Mouse (Mus musculus): Measurements from ENCODE around the gene Bicra. TPM values are rescaled to one million over a fixed set of nuclear protein-coding genes. Genes with fewer than 3 reads are reported as not detected.
A peak's percentile ranks its signal among the peaks of the same experiment; 100 is the strongest.

The Bicra gene
- polyA plus RNA-seq, 1 experiment from 2014 or later, result 5.0 TPM

- no peak for ATAC-seq (ENCODE audit: insufficient number of reproducible peaks, insufficient read depth, low FRiP score, low read depth)
- H3K27me3 ChIP-seq (ENCODE audit: control insufficient read depth, insufficient read depth, low read length), result no peaks in the 10 kb centered on the region
- no peaks in the 10 kb centered on the region for H3K9me3 ChIP-seq (ENCODE audit: control insufficient read depth, low read length)
- peaks cover 11% of the 10 kb centered on the region; the same call in 1 of the 2 replicates for H3K36me3 ChIP-seq (ENCODE audit: control insufficient read depth, insufficient read depth, low read length)
- 67% methylated on average over 4 of the region's 4 CpGs for WGBS
- H3K4me2 ChIP-seq (ENCODE audit: low read length), result no peak overlapping the region
- H3K27ac ChIP-seq (replicated peaks in 1 of 2; ENCODE audit: control insufficient read depth in 1 of 2, insufficient read depth in 1 of 2, low read depth in 2 of 2, low read length in 2 of 2), result no peak overlapping the region
- peaks cover 10 to 29% of the 10 kb centered on the region in 2 experiments for H3K4me1 ChIP-seq (ENCODE audit: control insufficient read depth in 2 of 2, insufficient read depth in 2 of 2, low read length in 2 of 2)
- no peak overlapping the region for H3K4me3 ChIP-seq (ENCODE audit: control insufficient read depth in 1 of 2, insufficient read depth in 1 of 2, low read depth in 1 of 2, low read length in 2 of 2)
- no peak overlapping the region for H3K9ac ChIP-seq (ENCODE audit: low read length)
These were observed 44.7 kb downstream of the Bicra start for GRCm38 (mm10) chr7:16003032-16003431.

GRCm38 (mm10) chr7:16002171-16002570 lies 45.5 kb downstream of the Bicra start:
- WGBS, result 62% methylated on average over 5 of the region's 5 CpGs
- peak overlapping the region; percentile 50 to 64 for H3K27ac ChIP-seq (replicated peaks in 1 of 2; ENCODE audit: control insufficient read depth in 1 of 2, insufficient read depth in 1 of 2, low read depth in 2 of 2, low read length in 2 of 2)
- H3K4me1 ChIP-seq (ENCODE audit: control insufficient read depth in 2 of 2, insufficient read depth in 2 of 2, low read length in 2 of 2), result peaks cover 10 to 29% of the 10 kb centered on the region in 2 experiments
- ATAC-seq (ENCODE audit: insufficient number of reproducible peaks, insufficient read depth, low FRiP score, low read depth), result peak; percentile 28; the same call in 1 of the 2 replicates
- no peaks in the 10 kb centered on the region for H3K9me3 ChIP-seq (ENCODE audit: control insufficient read depth, low read length)
- H3K4me3 ChIP-seq (ENCODE audit: control insufficient read depth in 1 of 2, insufficient read depth in 1 of 2, low read depth in 1 of 2, low read length in 2 of 2), result no peak overlapping the region
- no peaks in the 10 kb centered on the region for H3K27me3 ChIP-seq (ENCODE audit: control insufficient read depth, insufficient read depth, low read length)
- H3K4me2 ChIP-seq (ENCODE audit: low read length), result no peak overlapping the region
- peak overlapping the region; percentile 11; the same call in 1 of the 2 replicates for H3K9ac ChIP-seq (ENCODE audit: low read length)
- peaks cover 19% of the 10 kb centered on the region for H3K36me3 ChIP-seq (ENCODE audit: control insufficient read depth, insufficient read depth, low read length)

DNA sequence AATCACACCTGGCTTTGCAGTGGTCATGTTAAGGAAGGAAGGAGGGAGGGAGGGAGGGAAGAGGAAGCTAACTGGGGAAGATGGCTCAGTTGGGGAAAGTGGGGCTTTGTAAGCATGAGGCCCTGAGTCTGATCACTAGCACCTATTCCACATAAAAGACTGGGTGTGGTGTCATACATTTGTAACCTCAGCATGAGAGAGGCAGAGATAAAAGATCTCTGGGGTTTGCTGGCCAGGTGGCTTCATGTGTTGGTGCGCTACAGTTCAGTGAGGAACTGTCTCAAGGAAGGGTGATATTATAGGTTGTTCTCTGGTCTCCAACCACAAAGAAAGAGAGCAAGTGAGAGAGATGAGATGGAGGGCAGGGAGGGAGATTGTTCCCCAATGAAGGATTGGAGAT lies 46.0 kb downstream of the Bicra start:
- Histone ChIP-seq H3K36me3 (ENCODE audit: control insufficient read depth, insufficient read depth, low read length) (peaks cover 24% of the 10 kb centered on the region), H3K27ac (replicated peaks in 1 of 2; ENCODE audit: control insufficient read depth in 1 of 2, insufficient read depth in 1 of 2, low read depth in 2 of 2, low read length in 2 of 2) (peak overlapping the region; percentile 50 to 64; a peak in 3 of 4 replicates), H3K27me3 (ENCODE audit: control insufficient read depth, insufficient read depth, low read length) (no peaks in the 10 kb centered on the region), H3K4me2 (ENCODE audit: low read length) (no peak overlapping the region), H3K4me3 (ENCODE audit: control insufficient read depth in 1 of 2, insufficient read depth in 1 of 2, low read depth in 1 of 2, low read length in 2 of 2) (no peak overlapping the region), H3K9me3 (ENCODE audit: control insufficient read depth, low read length) (no peaks in the 10 kb centered on the region), H3K4me1 (ENCODE audit: control insufficient read depth in 2 of 2, insufficient read depth in 2 of 2, low read length in 2 of 2) (peaks cover 10 to 29% of the 10 kb centered on the region in 2 experiments), H3K9ac (ENCODE audit: low read length) (peak overlapping the region; percentile 11; the same call in 1 of the 2 replicates)
- 100% methylated on average over 1 of the region's 1 CpGs for WGBS
- ATAC-seq (ENCODE audit: insufficient number of reproducible peaks, insufficient read depth, low FRiP score, low read depth), result no peak

GRCm38 (mm10) chr7:15993789-15994188 lies 53.9 kb downstream of the Bicra start:
- no peak overlapping the region for H3K9ac ChIP-seq (ENCODE audit: low read length)
- peaks cover 91% of the 10 kb centered on the region for H3K36me3 ChIP-seq (ENCODE audit: control insufficient read depth, insufficient read depth, low read length)
- no peak overlapping the region for H3K27ac ChIP-seq (replicated peaks in 1 of 2; ENCODE audit: control insufficient read depth in 1 of 2, insufficient read depth in 1 of 2, low read depth in 2 of 2, low read length in 2 of 2)
- H3K4me3 ChIP-seq (ENCODE audit: control insufficient read depth in 1 of 2, insufficient read depth in 1 of 2, low read depth in 1 of 2, low read length in 2 of 2), result no peak overlapping the region
- 91% methylated on average over 4 of the region's 4 CpGs for WGBS
- H3K4me1 ChIP-seq (ENCODE audit: control insufficient read depth in 2 of 2, insufficient read depth in 2 of 2, low read length in 2 of 2), result no peaks in the 10 kb centered on the region
- no peaks in the 10 kb centered on the region for H3K9me3 ChIP-seq (ENCODE audit: control insufficient read depth, low read length)
- H3K4me2 ChIP-seq (ENCODE audit: low read length), result no peak overlapping the region
- ATAC-seq (ENCODE audit: insufficient number of reproducible peaks, insufficient read depth, low FRiP score, low read depth), result no peak
- H3K27me3 ChIP-seq (ENCODE audit: control insufficient read depth, insufficient read depth, low read length), result no peaks in the 10 kb centered on the region

DNA sequence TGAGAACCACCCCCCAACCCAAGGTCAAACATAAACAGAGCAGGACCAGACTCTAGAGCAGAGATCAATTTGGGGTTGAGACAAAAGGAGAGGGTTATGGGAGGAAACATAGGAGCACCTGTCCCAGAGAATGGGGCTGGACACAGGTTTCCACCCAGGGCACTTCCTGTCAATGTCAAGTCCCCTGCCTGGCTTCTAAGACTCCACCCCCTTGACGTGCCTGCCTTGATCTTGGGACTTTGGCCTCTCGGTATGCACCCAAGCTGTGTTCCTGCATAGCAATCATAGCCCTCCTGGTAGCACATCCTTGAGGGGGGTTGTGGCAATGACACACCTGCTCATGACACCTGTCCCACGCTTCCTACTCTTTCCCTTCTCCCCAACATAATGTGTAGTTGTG lies 54.6 kb downstream of the Bicra start:
- H3K4me1 ChIP-seq (ENCODE audit: control insufficient read depth in 2 of 2, insufficient read depth in 2 of 2, low read length in 2 of 2), result no peaks in the 10 kb centered on the region

GRCm38 (mm10) chr7:15991764-15992163 lies 56.0 kb downstream of the Bicra start:
- Histone ChIP-seq H3K4me2 (ENCODE audit: low read length) (no peak overlapping the region), H3K9me3 (ENCODE audit: control insufficient read depth, low read length) (no peaks in the 10 kb centered on the region), H3K4me1 (ENCODE audit: control insufficient read depth in 2 of 2, insufficient read depth in 2 of 2, low read length in 2 of 2) (no peaks in the 10 kb centered on the region), H3K4me3 (ENCODE audit: control insufficient read depth in 1 of 2, insufficient read depth in 1 of 2, low read depth in 1 of 2, low read length in 2 of 2) (no peak overlapping the region), H3K36me3 (ENCODE audit: control insufficient read depth, insufficient read depth, low read length) (peaks cover 96% of the 10 kb centered on the region), H3K9ac (ENCODE audit: low read length) (no peak overlapping the region), H3K27ac (replicated peaks in 1 of 2; ENCODE audit: control insufficient read depth in 1 of 2, insufficient read depth in 1 of 2, low read depth in 2 of 2, low read length in 2 of 2) (no peak overlapping the region), H3K27me3 (ENCODE audit: control insufficient read depth, insufficient read depth, low read length) (no peaks in the 10 kb centered on the region)
- ATAC-seq (ENCODE audit: insufficient number of reproducible peaks, insufficient read depth, low FRiP score, low read depth), result no peak
- 92% methylated on average over 3 of the region's 3 CpGs for WGBS

More for the DNA sequence above, 54.6 kb downstream of the Bicra start:
- Histone ChIP-seq H3K9ac (ENCODE audit: low read length) (no peak overlapping the region), H3K27ac (replicated peaks in 1 of 2; ENCODE audit: control insufficient read depth in 1 of 2, insufficient read depth in 1 of 2, low read depth in 2 of 2, low read length in 2 of 2) (no peak overlapping the region), H3K4me2 (ENCODE audit: low read length) (no peak overlapping the region), H3K27me3 (ENCODE audit: control insufficient read depth, insufficient read depth, low read length) (no peaks in the 10 kb centered on the region), H3K9me3 (ENCODE audit: control insufficient read depth, low read length) (no peaks in the 10 kb centered on the region), H3K36me3 (ENCODE audit: control insufficient read depth, insufficient read depth, low read length) (peaks cover 96% of the 10 kb centered on the region), H3K4me3 (ENCODE audit: control insufficient read depth in 1 of 2, insufficient read depth in 1 of 2, low read depth in 1 of 2, low read length in 2 of 2) (no peak overlapping the region)
- no peak for ATAC-seq (ENCODE audit: insufficient number of reproducible peaks, insufficient read depth, low FRiP score, low read depth)
- WGBS, result 75% methylated on average over 3 of the region's 3 CpGs

DNA sequence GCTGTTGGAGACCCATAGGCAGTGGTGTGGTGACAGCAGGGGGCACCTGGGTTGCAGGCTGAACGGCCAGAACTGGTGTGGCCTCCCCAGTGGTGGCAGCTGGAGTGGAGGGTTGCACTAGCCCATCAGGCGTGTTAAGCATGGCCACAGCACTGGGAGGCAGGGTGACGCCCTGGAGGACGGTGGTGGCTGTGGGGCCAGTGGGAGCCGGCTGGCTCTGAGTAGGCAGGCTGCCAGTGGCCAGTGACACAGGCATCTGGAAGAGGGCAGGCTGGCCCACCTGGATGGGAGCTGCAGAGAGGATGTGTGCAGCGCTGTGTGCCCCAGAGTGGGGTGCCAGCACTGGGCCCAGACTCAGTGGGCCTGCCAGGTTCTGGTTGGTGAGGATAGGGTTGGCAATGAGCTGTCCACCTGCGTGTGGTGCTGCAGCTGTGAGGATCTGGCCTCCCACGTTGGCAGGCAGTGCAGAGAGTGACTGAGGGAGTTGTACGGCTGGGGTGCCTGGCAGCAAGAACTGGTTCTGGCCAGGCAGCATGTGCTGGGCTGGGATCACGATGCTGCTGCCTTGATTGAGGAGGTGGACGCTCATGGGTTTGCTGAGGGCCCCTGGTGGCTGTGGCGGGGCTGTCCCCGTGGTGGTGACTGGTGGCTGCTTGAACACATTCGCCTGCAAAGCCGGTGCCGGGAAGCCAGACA lies 59.9 kb downstream of the Bicra start:
- H3K36me3 ChIP-seq (ENCODE audit: control insufficient read depth, insufficient read depth, low read length), result peaks cover 81% of the 10 kb centered on the region
- WGBS, result 93% methylated on average over 16 of the region's 16 CpGs
- H3K9me3 ChIP-seq (ENCODE audit: control insufficient read depth, low read length), result no peaks in the 10 kb centered on the region
- no peak for ATAC-seq (ENCODE audit: insufficient number of reproducible peaks, insufficient read depth, low FRiP score, low read depth)
- no peak overlapping the region for H3K9ac ChIP-seq (ENCODE audit: low read length)
- H3K4me3 ChIP-seq (ENCODE audit: control insufficient read depth in 1 of 2, insufficient read depth in 1 of 2, low read depth in 1 of 2, low read length in 2 of 2), result no peak overlapping the region
- no peaks in the 10 kb centered on the region for H3K27me3 ChIP-seq (ENCODE audit: control insufficient read depth, insufficient read depth, low read length)
- H3K4me2 ChIP-seq (ENCODE audit: low read length), result no peak overlapping the region
- no peaks in the 10 kb centered on the region for H3K4me1 ChIP-seq (ENCODE audit: control insufficient read depth in 2 of 2, insufficient read depth in 2 of 2, low read length in 2 of 2)
- H3K27ac ChIP-seq (replicated peaks in 1 of 2; ENCODE audit: control insufficient read depth in 1 of 2, insufficient read depth in 1 of 2, low read depth in 2 of 2, low read length in 2 of 2), result no peak overlapping the region
